Mouse (Mus musculus): ENCODE results near the gene Fshr. TPM values are rescaled to one million over a fixed set of nuclear protein-coding genes. Genes with fewer than 3 reads are reported as not detected.

The Fshr gene
- total and polyA plus RNA-seq, 2 experiments from 2014 or later: not detected

- H3K4me3 ChIP-seq (ENCODE audit: low read depth, low read length): no peak overlapping the region
- H3K36me3 ChIP-seq (replicated peaks; ENCODE audit: control insufficient read depth, insufficient read depth, low read length): no peaks in the 10 kb centered on the region
- WGBS: 57% methylated on average over 3 of the region's 3 CpGs
- no peak overlapping the region for H3K9ac ChIP-seq (replicated peaks; ENCODE audit: low read depth, low read length)
- H3K4me2 ChIP-seq (ENCODE audit: low read depth, low read length): no peak overlapping the region
- DNase-seq (ENCODE audit: low spot score): no peak
- no peaks in the 10 kb centered on the region for H3K9me3 ChIP-seq (replicated peaks; ENCODE audit: control insufficient read depth, low read length)
- no peak for ATAC-seq (ENCODE audit: insufficient read depth, low read depth)
- TF ChIP-seq CTCF (IDR thresholded peaks at IDR 0.05; ENCODE audit: low read depth) (no peak), EP300 (IDR thresholded peaks at IDR 0.05; ENCODE audit: low read depth) (no peak)
- no peaks in the 10 kb centered on the region for H3K27me3 ChIP-seq (ENCODE audit: control insufficient read depth, insufficient read depth, low read length)
- H3K27ac ChIP-seq (ENCODE audit: low read depth): no peak overlapping the region
- H3K4me1 ChIP-seq (ENCODE audit: control insufficient read depth, insufficient read depth): no peaks in the 10 kb centered on the region
Measured at GRCm38 (mm10) chr17:89051031-89051563, 149.4 kb downstream of the Fshr start.

GRCm38 (mm10) chr17:89049071-89049470, 151.4 kb downstream of the Fshr start:
- Histone ChIP-seq H3K9me3 (replicated peaks; ENCODE audit: control insufficient read depth, low read length) (no peaks in the 10 kb centered on the region), H3K36me3 (replicated peaks; ENCODE audit: control insufficient read depth, insufficient read depth, low read length) (no peaks in the 10 kb centered on the region), H3K4me1 (ENCODE audit: control insufficient read depth, insufficient read depth) (no peaks in the 10 kb centered on the region), H3K4me3 (ENCODE audit: low read depth, low read length) (no peak overlapping the region), H3K27me3 (ENCODE audit: control insufficient read depth, insufficient read depth, low read length) (no peaks in the 10 kb centered on the region), H3K4me2 (ENCODE audit: low read depth, low read length) (no peak overlapping the region), H3K9ac (replicated peaks; ENCODE audit: low read depth, low read length) (no peak overlapping the region), H3K27ac (ENCODE audit: low read depth) (no peak overlapping the region)
- ATAC-seq (ENCODE audit: insufficient read depth, low read depth) (no peak), DNase-seq (ENCODE audit: low spot score) (peak; percentile 11)
- WGBS: 40% methylated on average over 2 of the region's 2 CpGs
- no peak for TF ChIP-seq EP300 (IDR thresholded peaks at IDR 0.05; ENCODE audit: low read depth)

- Histone ChIP-seq H3K9ac (replicated peaks; ENCODE audit: low read depth, low read length) (no peak overlapping the region), H3K4me2 (ENCODE audit: low read depth, low read length) (no peak overlapping the region), H3K4me3 (ENCODE audit: low read depth, low read length) (no peak overlapping the region), H3K36me3 (replicated peaks; ENCODE audit: control insufficient read depth, insufficient read depth, low read length) (no peaks in the 10 kb centered on the region), H3K27me3 (ENCODE audit: control insufficient read depth, insufficient read depth, low read length) (no peaks in the 10 kb centered on the region), H3K27ac (ENCODE audit: low read depth) (no peak overlapping the region), H3K9me3 (replicated peaks; ENCODE audit: control insufficient read depth, low read length) (no peaks in the 10 kb centered on the region), H3K4me1 (ENCODE audit: control insufficient read depth, insufficient read depth) (no peaks in the 10 kb centered on the region)
- DNase-seq (ENCODE audit: low spot score) (no peak), ATAC-seq (ENCODE audit: insufficient read depth, low read depth) (no peak)
- TF ChIP-seq CTCF (IDR thresholded peaks at IDR 0.05; ENCODE audit: low read depth) (no peak), EP300 (IDR thresholded peaks at IDR 0.05; ENCODE audit: low read depth) (no peak)
- WGBS: 40% methylated on average over 3 of the region's 3 CpGs
Measured at GRCm38 (mm10) chr17:89046016-89046415, 154.5 kb downstream of the Fshr start.

- Histone ChIP-seq H3K9me3 (replicated peaks; ENCODE audit: control insufficient read depth, low read length) (no peaks in the 10 kb centered on the region), H3K36me3 (replicated peaks; ENCODE audit: control insufficient read depth, insufficient read depth, low read length) (no peaks in the 10 kb centered on the region), H3K4me3 (ENCODE audit: low read depth, low read length) (no peak overlapping the region), H3K9ac (replicated peaks; ENCODE audit: low read depth, low read length) (no peak overlapping the region), H3K27ac (ENCODE audit: low read depth) (no peak overlapping the region), H3K4me2 (ENCODE audit: low read depth, low read length) (no peak overlapping the region), H3K27me3 (ENCODE audit: control insufficient read depth, insufficient read depth, low read length) (no peaks in the 10 kb centered on the region), H3K4me1 (ENCODE audit: control insufficient read depth, insufficient read depth) (no peaks in the 10 kb centered on the region)
- TF ChIP-seq EP300 (IDR thresholded peaks at IDR 0.05; ENCODE audit: low read depth) (no peak), CTCF (IDR thresholded peaks at IDR 0.05; ENCODE audit: low read depth) (no peak)
- ATAC-seq (ENCODE audit: insufficient read depth, low read depth): no peak
- DNase-seq (ENCODE audit: low spot score): no peak
- 76% methylated on average over 5 of the region's 5 CpGs for WGBS
Measured at GRCm38 (mm10) chr17:89036723-89037122, 163.8 kb downstream of the Fshr start.

GRCm38 (mm10) chr17:89036049-89036448, 164.4 kb downstream of the Fshr start:
- no peak overlapping the region for H3K4me2 ChIP-seq (ENCODE audit: low read depth, low read length)
- H3K9ac ChIP-seq (replicated peaks; ENCODE audit: low read depth, low read length): no peak overlapping the region
- no peak for ATAC-seq (ENCODE audit: insufficient read depth, low read depth)
- no peak for TF ChIP-seq CTCF (IDR thresholded peaks at IDR 0.05; ENCODE audit: low read depth)
- TF ChIP-seq EP300 (IDR thresholded peaks at IDR 0.05; ENCODE audit: low read depth): no peak
- no peak overlapping the region for H3K4me3 ChIP-seq (ENCODE audit: low read depth, low read length)
- H3K4me1 ChIP-seq (ENCODE audit: control insufficient read depth, insufficient read depth): no peaks in the 10 kb centered on the region
- H3K27me3 ChIP-seq (ENCODE audit: control insufficient read depth, insufficient read depth, low read length): no peaks in the 10 kb centered on the region
- no peak for DNase-seq (ENCODE audit: low spot score)
- 91% methylated on average over 3 of the region's 3 CpGs for WGBS
- H3K9me3 ChIP-seq (replicated peaks; ENCODE audit: control insufficient read depth, low read length): no peaks in the 10 kb centered on the region
- H3K36me3 ChIP-seq (replicated peaks; ENCODE audit: control insufficient read depth, insufficient read depth, low read length): no peaks in the 10 kb centered on the region
- H3K27ac ChIP-seq (ENCODE audit: low read depth): no peak overlapping the region

- no peaks in the 10 kb centered on the region for H3K27me3 ChIP-seq (ENCODE audit: control insufficient read depth, insufficient read depth, low read length)
- H3K4me3 ChIP-seq (ENCODE audit: low read depth, low read length): no peak overlapping the region
- no peak overlapping the region for H3K9ac ChIP-seq (replicated peaks; ENCODE audit: low read depth, low read length)
- no peaks in the 10 kb centered on the region for H3K36me3 ChIP-seq (replicated peaks; ENCODE audit: control insufficient read depth, insufficient read depth, low read length)
- DNase-seq (ENCODE audit: low spot score) (no peak), ATAC-seq (ENCODE audit: insufficient read depth, low read depth) (no peak)
- no peak overlapping the region for H3K27ac ChIP-seq (ENCODE audit: low read depth)
- TF ChIP-seq EP300 (IDR thresholded peaks at IDR 0.05; ENCODE audit: low read depth) (no peak), CTCF (IDR thresholded peaks at IDR 0.05; ENCODE audit: low read depth) (no peak)
- no peaks in the 10 kb centered on the region for H3K4me1 ChIP-seq (ENCODE audit: control insufficient read depth, insufficient read depth)
- H3K9me3 ChIP-seq (replicated peaks; ENCODE audit: control insufficient read depth, low read length): no peaks in the 10 kb centered on the region
- no peak overlapping the region for H3K4me2 ChIP-seq (ENCODE audit: low read depth, low read length)
Measured at GRCm38 (mm10) chr17:89034627-89035026, 165.8 kb downstream of the Fshr start.
